Mouse (Mus musculus): ENCODE data around the gene Rhot2.
A peak's percentile ranks its signal among the peaks of the same experiment; 100 is the strongest.

The Rhot2 gene

DNA sequence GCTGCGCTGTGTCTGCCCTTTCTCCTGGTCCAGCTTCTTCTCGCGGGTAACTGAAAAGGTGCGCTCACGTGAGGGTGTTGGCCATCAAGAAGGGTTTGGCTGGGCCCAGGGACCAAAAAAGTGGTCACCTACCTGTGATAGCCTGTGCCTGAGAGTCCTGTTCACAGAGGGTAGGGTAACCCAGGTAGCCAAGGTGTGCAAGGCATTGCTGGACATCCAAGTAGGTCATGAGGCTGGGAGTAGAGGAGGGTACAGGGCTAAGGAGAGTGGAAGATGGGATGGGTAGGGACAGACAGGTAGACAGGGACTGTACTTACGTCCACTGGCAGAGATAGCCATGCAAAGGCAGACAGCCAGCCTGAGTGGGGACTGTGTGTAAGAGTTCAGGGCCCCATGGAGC, 4.1 kb downstream of the Rhot2 start:
- no peak for DNase-seq

DNA sequence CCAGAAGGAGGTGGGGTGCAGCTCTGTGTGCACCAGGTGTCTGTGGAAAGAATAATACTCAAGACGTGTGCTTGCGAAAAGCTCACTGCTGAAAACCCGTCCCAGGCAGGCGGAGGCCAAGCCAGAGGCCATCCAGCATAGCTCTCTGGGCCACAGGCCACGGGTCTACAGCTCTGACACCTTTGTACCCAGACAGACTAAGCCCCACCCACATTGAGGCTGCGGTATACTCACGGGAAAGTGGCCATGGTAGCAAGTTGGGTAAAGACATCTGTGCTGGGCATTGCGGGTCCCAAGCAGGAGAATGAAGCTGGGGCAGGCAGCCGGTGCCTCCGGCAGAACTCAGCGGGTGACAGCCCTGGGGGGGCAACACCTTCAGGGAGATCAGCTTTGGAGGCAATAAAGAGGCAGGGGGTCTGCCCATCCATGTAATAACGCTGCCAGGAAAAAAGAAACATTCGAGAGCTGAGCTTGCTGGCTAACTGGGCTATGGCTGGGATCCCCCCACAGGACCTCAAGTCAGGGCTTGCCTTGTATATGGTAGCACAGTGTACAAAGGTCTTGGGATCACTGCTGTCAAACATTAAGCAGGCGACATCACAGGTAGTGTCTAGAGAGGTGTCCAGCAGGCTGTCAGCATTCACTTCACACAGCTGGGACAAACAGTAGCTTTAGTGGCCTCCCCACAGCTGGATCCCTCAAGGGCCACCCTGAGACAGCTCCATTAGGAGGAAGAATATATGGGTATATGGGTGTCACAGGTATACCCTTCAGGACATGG, 5.0 kb downstream of the Rhot2 start:
- no peak for DNase-seq

DNA sequence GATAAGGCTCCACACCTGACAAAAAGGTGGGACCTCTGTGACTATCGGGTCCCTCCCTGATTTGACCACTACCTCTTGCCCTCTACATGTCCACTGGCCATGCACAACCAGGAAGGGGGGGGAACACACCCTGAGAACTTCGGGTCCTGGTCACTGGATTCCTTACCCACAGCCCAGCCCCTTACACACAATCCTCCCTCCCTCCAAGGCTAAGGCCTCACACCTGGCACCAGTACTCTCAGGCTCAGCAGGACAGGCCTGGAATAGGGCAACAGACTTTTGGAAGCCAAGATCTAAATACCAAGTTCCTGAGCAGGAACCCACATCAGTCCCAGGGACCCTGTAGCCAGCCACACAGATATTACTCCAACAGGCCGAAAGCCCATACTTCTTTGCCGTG, 5.7 kb downstream of the Rhot2 start:
- no peak for DNase-seq

DNA sequence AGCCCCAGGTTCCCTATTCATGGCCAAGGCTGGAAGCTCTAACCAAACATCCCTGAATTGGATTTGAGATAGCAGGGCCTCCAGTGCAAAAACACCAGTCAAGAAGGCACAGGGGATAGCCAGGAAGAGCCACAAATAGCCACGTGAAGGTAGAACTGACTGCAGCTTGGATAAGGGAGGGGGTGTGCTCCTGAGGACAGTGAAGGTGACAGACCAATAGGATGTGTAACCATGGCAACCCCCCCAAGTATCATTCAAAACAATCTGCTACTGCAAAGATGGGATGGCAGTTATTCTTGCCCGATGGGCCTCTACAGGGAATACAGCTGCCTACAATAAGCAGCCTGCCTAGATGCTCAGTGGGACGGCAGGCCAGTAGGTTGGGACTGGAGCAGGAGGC, 7.1 kb downstream of the Rhot2 start:
- DNase-seq = no peak

DNA sequence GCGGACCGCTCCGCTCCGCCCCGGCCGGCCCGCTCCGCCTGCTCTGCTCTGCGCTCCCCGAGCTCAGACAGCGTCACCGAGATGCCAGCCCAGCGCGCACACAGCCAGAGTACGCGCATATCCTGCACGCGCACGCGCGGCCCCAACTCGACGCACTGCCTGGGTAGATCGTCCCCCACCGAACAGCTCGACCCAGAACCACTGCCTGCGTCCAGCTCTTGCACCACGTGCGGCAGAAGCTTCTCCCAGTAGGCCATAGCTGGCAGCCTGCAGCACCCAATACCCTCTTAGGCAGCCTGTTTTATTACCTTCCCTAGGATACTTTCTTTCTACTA, 7.6 kb downstream of the Rhot2 start, which contains the start of gene Rhbdl1:
TSS of gene Rhbdl1 (minus strand) at position 220 of the 335 bp plus-strand sequence.
- DNase-seq = peak; percentile 84 to 89

DNA sequence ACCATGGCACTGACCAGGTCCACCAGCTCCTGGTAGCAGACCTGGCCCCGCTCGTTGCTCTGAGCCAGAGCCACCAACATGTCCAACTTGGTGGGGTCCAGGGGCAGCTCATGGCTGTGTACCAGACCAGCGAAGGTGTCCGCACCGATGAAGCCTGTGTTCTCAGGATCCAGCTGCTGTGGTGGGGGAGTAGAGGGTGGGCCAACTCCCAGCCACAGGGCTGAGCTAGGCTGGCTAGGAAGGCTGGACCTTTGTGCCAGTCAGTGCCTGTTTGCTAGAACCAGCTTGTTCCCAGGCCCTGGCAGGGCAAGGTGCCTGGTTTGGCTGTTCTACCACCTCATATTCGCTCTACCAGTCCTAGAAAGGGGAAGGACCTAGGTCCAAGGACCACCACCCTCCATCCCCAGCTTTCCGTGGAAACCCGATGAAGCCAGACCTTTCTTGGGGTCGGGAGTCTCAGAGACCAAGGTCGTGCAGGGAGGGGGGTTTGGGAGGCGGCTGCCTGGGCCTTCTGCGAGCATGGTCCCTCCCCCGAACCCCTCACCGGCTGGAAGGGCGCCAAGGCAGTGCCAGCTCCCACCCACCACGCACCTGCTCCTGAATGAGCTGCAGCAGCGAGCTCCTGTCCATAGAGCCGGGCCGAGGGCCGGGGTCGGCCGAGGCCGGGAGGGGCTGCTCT, 8.1 kb downstream of the Rhot2 start:
- DNase-seq = peak; percentile 43 to 44

DNA sequence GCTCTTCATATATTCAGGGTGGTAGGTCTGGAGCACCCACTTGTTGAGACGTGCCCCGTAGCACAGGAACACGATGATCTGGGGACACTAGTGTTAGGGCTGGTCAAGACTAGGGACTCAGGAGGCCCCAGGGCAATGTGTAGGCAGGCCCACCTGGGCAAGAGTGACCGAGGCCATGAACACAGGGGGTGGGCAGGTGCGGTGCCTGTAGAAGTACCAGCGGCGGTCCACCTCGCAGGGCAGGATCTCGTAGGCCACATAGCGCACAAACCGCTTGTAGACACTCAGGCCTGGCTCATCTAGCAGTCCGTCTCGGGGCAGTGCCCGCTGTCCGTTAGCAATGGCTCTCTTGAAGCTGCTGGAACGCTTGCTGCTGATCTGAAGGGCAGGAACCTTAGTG, 8.8 kb downstream of the Rhot2 start:
- no peak for DNase-seq

DNA sequence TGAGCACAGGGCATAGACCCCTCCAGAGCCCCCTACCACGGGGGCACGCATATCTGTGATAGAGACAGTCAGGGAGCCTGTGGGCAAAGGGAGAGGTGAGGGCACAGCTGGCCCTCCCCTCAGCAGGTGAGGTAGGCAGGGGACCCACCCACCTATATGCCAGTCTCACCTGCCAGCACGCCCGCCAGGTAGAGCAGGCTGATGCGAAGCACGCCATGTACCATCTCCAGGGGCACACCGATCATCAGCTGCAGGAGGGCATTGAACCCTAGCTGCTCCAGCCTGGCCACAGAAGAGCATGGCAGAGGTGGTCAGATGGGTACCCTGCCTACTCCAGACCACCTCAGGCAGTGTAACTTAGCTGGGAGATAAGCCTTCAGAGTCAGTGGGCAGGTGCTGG, 9.3 kb downstream of the Rhot2 start:
- no peak for DNase-seq

DNA sequence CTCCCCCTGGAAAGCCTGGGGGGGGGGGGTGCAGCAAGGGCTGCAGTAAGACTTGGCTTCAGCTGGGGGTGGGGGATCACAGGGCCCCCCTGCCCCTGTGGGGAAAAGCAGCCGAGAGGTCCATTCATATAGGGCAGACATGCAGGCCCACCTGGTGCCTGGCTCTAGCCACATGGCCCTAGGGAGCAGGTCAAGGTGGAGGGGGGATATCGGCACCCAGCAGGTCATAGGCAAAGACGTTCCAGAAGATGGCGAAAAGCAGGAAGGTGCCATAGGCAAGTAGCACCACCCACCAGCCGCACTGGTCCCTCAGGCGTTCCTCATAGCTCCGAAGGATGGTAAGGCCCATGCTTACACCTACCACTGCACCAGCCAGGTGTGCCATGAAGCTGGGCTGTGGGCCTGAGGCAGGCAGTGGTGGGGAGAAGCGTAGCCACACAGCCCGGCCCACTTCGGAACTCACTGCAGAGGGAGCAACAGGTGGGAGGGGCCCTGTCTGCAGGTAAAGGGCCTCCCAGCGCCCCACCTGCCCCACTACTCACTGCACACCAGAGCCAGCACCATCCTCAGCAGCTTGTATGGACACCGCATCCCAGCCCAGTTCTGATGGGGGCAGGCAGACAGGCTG, 9.9 kb downstream of the Rhot2 start:
- DNase-seq = no peak

DNA sequence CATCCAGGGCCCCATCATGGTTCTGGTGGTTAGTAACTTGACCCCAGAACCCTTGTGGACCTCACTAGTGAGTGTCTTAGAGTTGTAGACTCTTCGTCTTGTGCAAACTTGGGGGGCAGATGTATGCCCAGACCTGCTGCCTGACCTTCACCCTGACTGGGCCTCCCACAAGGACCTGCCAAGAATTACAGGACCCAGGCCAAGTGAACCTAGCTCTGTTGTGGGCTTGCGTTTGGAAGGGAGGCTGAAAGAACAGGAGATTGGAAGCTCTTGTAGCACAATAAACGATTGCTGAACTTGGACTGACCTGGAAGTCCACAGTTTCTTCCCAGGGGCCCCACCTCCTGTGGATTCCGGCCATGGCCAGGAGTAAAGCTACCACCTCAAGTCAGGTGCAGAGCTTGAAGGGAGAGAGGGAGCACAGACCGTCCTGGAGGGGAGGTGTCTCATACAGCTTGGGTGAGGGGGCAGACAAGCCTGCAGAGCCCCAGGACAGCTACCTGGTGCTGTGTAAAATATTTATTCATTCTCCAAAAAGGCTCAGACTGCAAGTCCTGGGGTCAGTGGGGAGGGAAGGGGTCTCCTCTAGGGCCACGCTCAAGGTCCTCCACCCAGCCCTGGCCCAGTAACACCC, 10.6 kb downstream of the Rhot2 start:
- DNase-seq = no peak

DNA sequence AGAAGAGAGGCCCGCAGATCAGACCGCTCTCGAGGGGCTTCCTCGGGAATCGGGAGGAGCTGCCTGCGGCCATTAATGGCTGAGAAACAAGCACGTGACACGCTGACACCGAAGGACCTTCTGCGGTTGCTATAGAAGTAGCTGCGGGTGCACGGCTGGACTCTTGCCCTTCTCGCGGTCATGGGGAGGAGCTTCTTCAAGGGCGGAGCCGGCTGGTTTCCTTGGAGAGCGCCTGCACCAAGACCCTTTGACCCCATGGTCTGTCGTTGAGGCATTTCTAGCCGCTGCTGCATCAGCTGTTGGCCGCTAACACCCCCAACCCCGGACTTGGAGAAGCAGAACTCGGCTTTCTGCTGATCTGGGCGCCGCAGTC, 11.4 kb downstream of the Rhot2 start, which contains the start of gene Stub1:
TSS of gene Stub1 (minus strand) at position 114 of the 373 bp plus-strand sequence.
- DNase-seq = peak; percentile 84

DNA sequence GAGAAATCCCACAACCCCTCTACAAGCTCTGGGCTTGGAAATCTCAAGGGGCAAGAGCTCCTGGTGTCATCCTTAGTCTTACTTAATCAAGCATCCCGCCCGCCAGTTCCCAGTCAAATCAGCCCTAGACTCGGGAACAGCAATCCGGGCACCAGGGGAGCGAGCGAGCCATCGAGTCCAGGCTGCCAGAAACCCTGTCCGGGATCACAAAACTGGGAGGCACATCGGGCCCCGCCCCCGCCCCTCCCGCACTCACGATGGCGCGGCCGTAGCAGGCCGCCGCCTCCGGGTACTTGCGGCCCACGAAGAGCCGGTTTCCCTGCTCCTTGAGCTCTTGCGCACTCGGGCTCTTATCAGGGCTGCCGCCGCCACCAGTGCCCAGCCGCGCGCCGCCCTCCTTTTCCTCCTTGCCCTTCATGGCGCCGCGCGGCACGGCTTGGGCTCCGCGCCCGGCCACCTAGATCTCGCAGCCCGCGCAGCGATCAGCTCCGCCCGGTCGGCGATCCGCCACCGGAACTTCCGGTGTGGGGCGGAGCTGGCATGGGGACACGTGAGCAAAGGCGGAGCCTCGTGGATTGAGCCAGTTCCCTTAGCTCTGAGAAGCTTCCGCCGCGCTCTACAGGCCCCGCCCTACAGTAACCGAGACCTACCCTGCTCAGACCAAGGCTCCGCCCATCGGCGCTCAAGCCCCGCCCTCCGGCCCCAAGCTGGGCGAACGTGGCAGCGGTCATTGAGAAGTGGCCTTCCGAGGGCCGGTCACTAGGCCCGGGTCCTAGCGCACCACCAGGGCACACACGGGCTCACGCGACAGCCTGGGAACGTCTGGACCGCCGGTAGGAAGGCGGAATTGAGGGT, 12.0 kb downstream of the Rhot2 start:
- DNase-seq = peak; percentile 98 to 99

DNA sequence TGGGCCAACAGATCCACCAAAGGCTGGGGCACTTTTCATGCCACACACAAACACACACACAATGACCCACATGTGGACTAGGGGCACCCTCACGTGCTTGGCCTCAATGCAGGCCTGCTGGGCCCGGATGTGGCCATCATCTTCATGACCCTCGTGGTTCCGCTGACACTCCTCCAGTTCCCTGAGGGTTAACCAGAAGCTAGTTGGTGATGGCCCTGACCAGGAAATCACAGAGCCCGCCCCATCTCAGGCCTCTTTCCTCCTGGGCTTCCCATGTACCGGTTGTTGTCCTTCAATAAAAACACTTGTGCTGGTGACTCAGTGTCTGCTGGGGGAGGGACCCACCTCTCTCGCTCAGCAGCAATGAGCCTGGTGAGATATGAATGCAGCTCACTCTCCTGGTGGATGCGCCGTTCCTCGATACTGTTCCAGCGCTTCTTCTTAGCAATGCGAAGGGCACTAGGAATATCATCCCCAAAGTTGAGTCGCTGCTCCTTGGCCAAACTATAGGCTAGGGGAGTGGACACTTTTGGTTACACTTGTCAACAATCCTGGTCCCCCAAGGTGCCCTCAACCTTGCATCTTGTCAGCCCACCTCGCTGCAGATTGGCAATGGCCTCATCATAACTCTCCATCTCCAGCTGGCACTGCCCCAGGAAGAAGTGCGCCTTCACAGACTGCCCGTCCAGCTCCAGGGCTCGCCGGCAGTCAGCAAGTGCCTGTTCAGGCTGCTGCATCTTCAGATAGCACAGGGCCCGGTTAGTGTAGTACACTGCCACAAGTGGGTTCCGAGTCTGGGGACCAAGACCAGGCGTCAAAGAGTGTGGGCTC, 13.0 kb downstream of the Rhot2 start:
- peak; percentile 41 to 48 for DNase-seq

DNA sequence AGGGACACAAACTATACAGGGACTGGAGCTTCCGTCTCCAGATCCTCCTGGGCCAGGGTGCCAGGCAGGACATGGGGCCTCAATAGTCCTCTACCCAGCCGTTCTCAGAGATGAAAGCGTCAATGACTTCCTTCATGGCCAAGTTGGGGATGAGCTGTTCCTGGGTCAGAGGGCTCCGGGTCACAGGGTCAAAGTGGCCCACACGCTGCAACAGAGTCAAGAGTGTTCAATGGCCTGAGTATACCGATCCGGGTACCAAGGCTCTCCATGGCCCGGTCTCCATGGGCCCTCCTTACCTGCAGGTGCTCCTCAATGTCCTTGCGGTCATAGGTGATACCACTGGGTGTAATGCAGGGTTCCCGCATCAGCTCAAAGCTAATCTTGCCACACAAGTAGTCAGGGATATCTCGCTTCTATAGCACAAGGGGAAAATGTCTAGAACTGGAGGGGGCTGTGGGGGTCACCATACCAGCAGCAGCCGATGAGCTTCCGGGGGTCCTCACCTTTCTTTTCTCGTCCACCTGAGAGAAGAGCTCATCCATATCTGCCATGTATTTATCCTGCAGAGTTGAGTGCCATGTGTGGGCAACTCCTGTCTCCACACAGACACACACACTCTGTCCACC, 13.7 kb downstream of the Rhot2 start:
- DNase-seq = no peak

DNA sequence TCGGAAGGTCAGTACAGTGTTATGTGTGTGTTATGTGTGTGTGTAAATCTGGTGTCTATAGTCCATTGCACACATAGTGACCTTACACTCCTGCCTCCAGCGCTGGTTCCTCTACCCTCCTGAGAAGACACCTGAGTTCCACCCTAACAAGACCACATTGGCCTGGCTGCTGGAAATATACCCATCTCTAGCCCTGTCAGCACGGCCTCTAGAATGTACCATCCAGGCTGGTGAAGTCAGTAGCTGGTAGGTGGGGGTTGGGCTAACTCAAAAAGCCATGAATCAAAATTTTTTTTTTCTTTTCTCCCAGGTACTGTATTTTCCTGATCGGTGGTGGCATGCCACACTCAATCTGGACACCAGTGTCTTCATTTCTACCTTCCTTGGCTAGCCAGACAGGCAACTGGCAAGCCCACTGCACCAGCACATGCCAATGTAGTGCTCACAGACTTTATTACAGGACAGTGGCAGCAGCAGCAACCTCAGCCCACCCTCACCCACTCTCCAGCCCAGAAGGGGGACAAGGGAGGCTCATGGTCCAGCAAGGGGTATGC, 14.4 kb downstream of the Rhot2 start:
- no peak for DNase-seq

DNA sequence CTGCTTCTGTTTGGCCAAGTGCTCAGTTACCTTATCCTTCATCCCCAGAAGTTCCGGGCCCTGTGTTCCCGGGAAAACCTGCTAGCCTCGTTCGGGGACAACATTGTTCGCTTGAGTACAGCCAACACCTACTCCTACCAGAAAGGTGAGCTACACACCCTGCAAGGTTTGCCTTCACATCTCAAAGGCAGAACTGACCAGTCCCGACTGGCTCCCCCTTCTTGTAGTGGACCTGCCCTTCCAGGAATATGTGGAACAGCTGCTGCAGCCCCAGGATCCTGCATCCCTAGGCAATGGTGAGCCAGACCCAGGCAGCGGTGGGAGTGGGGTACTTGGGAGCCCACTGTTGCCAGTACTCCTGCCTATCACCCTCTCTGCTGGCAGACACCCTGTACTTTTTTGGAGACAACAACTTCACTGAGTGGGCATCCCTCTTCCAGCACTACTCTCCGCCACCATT, 15.1 kb downstream of the Rhot2 start:
- DNase-seq = no peak

DNA sequence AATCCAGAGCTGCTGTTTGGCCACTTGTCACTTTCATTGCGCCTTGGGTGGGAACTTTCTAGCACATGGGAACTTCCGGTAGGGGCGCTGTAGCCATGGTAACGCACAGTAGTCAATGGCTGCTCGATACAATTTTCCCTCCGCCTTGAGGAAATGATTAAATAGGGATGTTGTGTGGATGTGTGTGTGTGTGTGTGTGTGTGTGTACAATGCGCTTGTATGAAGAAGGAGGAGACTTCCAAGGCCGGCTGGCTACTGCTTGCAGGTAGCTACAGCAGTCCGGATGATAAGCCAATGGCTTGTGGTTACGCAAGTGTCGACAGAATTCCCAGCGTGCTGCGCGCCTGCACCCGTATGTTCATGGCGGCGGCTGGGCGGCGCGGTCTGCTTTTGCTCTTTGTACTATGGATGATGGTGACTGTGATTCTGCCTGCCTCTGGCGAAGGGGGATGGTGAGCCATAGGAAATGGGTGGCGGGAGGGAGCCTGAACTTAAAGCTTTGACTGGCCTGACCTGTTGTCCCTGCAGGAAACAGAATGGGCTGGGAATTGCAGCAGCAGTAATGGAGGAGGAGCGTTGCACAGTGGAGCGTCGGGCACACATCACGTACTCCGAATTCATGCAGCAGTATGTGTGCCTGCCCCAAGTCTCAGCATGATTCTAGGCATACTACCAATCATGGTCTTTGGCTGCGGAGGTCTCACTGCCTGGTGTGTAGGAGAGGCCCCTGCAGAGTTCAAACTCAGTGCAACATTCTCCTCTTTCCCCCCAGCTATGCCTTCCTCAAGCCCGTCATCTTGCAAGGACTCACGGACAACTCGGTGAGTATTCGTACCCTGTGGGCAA, 15.7 kb downstream of the Rhot2 start, which contains the start of gene Jmjd8:
TSS of gene Jmjd8 (plus strand) at position 156 of the 846 bp plus-strand sequence.
- DNase-seq = peak; percentile 84 to 86

DNA sequence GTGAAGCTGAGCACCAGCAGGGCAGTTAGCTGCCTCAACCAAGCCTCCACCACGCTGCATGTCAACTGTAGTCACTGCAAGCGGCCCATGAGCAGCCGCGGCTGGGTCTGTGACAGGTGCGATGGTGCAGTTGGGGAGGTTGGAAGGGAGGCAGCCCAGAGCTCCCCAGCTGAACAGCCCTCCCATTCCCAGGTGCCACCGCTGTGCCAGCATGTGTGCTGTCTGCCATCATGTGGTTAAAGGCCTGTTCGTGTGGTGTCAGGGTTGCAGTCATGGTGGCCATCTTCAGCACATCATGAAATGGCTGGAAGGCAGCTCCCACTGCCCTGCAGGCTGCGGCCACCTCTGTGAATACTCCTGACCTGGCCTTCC, 16.4 kb downstream of the Rhot2 start:
- no peak for DNase-seq

DNA sequence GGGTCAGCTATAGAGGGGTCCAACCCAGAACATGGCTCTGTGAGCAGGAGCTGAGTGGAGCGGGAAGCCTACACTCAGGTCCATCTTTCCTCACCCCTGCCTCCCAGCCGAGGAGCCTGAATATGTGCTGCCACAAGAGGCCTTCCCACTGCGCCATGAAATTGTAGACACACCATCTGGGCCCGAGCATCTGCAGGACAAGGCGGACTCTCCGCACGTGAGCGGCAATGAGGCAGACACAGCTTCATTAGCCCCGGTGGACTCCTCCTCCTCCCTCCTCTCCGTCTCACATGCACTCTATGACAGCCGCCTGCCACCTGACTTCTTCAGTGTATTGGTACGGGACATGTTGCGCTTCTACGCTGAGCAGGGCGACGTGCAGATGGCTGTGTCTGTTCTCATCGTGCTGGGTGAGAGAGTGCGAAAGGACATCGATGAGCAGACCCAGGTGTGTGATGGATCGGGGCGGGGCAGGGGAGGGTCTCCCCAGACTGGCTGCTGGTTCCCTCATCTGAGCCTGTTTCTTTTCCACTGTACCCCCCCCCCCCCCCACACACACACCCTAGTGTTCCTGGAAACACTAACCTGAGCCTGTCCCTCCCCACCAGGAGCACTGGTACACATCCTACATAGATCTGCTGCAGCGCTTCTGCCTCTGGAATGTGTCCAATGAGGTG, 17.0 kb downstream of the Rhot2 start:
- no peak for DNase-seq

All from cerebellum, postnatal 36 days (tissue).